Mouse (Mus musculus) intestine, embryonic 14.5 days (tissue): ENCODE measurements around the gene Tssk6. TPM values are rescaled to one million over a fixed set of nuclear protein-coding genes. Genes with fewer than 3 reads are reported as not detected.
"Not testable (repeated sequence)": the region's sequence is repeated elsewhere in the genome, so short reads cannot be mapped to it uniquely, and the experiment has no call there.

Experiments
- ATAC-seq: fragments of 200-750 bp; cut with Nextera tagmentation; replicated peaks from 2 replicates; pipeline ENCODE4 v1.8.0; 2017; ENCODE audit warnings: low read depth, moderate number of reproducible peaks, moderate TSS enrichment, moderate library complexity; ENCODE audit not compliant: low FRiP score, low TSS enrichment
- DNase-seq: peaks from one replicate; pipeline ENCODE4 v3.0.0-alpha.2; 2018; ENCODE audit warnings: low spot score
- H3K27ac ChIP-seq: fragments of 300-500 bp; sonication (generic); 2 replicates; pipeline ENCODE4 v1.5.1; 2014; ENCODE audit warnings: low read depth, mild to moderate bottlenecking, control low read depth
- H3K27me3 ChIP-seq: fragments of 300-500 bp; sonication (generic); replicated peaks from 2 replicates; pipeline ENCODE4 v1.6.1; 2014; ENCODE audit warnings: low read length, control low read depth; ENCODE audit not compliant: control insufficient read depth, insufficient read depth
- H3K36me3 ChIP-seq: fragments of 300-500 bp; sonication (generic); 2 replicates; pipeline ENCODE4 v1.6.1; 2014; ENCODE audit warnings: low read length, control low read depth; ENCODE audit not compliant: control insufficient read depth, insufficient read depth
- H3K4me1 ChIP-seq: fragments of 300-500 bp; sonication (generic); replicated peaks from 2 replicates; pipeline ENCODE4 v1.6.1; 2014; ENCODE audit warnings: low read length, control low read depth, mixed read lengths; ENCODE audit not compliant: control insufficient read depth, insufficient read depth
- H3K4me2 ChIP-seq: fragments of 300-500 bp; sonication (generic); 2 replicates; pipeline ENCODE4 v1.6.1; 2014; ENCODE audit warnings: low read length
- H3K4me3 ChIP-seq: fragments of 300-500 bp; sonication (generic); 2 replicates; pipeline ENCODE4 v1.5.1; 2014; ENCODE audit warnings: low read depth, low read length, control low read depth, mixed read lengths
- H3K9ac ChIP-seq: fragments of 300-500 bp; sonication (generic); 2 replicates; pipeline ENCODE4 v1.6.1; 2014; ENCODE audit warnings: mild to moderate bottlenecking, low read length
- H3K9me3 ChIP-seq: fragments of 300-500 bp; sonication (generic); 2 replicates; pipeline ENCODE4 v1.6.1; 2016; ENCODE audit warnings: low read length, control low read depth; ENCODE audit not compliant: control insufficient read depth
- WGBS: fragments of 180-500 bp; shearing (Covaris S2); extraction: QIAGEN DNeasy Blood & Tissue Kit; methylation state at CpG from one replicate; pipeline ENCODE4 v1.1.7; 2014; 5-methylcytosine and 5-hydroxymethylcytosine counted together
- polyA plus RNA-seq: library from polyadenylated mRNA; unstranded; fragments of >200 nt; fragmentation: Nextera tagmentation; extraction: Ambion mirVana; gene quantifications from 2 replicates; pipeline ENCODE4 v1.2.1, GENCODE M21; 2014

The Tssk6 gene
- polyA plus RNA-seq, 1 experiment from 2014 or later: 4.0 TPM

DNA sequence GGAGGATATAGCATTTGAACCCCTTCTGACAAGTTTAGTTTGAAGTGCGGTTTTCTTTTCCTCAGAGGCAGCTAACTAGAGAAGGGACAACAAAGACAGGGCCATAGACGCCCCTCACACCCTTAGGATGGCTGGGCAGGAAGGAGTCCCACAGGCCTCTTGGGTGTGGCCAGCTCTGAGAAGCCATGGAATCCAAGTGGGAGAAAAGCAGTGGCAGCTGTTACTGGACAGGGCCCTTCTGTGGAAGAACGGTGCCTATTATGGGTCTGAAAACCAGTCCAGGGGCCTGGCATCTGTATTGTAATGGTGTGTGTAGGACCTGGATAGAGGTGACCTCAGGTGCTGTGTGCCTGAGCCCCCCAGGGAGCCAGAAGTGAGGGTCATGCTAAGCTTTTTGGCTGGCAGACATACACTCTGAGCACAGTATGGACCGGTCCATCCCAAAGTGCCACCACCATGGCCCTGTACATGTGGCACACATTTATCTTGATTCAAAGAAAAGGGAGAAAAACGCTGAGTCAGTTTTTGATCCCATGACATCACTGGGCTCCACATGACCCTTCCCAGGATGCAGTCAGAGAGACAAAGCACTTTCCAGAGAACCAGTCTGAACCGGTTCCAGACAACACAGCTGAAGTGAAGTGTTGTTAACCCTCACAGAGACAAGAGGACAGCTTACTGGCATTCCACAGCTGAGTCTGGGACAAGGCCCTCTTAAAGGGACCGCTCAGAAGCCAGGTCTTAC is 34.2 kb downstream of the Tssk6 start:
- ATAC-seq (peak; percentile 77), DNase-seq (no peak)
- 59% methylated on average over 7 of the region's 7 CpGs for WGBS
- Histone ChIP-seq H3K4me3 (no peak overlapping the region), H3K27me3 (no peaks in the 10 kb centered on the region), H3K9ac (no peak overlapping the region), H3K4me2 (no peak overlapping the region), H3K9me3 (no peaks in the 10 kb centered on the region), H3K27ac (peak overlapping the region; percentile 57), H3K36me3 (peaks cover 18% of the 10 kb centered on the region), H3K4me1 (peaks cover 24% of the 10 kb centered on the region)

DNA sequence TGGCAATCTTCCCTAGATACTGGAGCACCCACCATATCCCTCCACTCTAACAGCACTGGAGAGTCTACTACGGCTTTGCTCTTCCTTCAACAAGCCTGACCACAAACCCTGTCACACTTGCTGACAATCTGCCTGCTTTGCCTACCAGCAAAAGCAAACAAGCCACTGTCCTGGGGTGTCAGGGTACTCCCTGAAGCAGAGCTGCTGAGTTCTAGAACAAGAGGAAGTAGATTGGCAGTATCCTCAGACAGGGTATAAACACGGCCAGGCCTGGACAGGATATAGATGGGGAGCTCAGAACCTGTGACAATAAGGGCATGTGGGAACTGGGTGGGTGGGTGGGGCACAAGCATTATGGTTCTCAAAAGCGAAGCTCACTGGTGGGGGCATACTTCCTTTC is 35.5 kb downstream of the Tssk6 start:
- H3K27ac ChIP-seq: no peak overlapping the region
- H3K4me2 ChIP-seq: no peak overlapping the region
- WGBS: 86% methylated on average over 3 of the region's 3 CpGs
- H3K36me3 ChIP-seq: peaks cover 18% of the 10 kb centered on the region
- no peak overlapping the region for H3K9ac ChIP-seq
- DNase-seq: no peak
- ATAC-seq: no peak
- H3K4me3 ChIP-seq: no peak overlapping the region
- no peaks in the 10 kb centered on the region for H3K27me3 ChIP-seq
- H3K4me1 ChIP-seq: peaks cover 24% of the 10 kb centered on the region
- no peaks in the 10 kb centered on the region for H3K9me3 ChIP-seq

DNA sequence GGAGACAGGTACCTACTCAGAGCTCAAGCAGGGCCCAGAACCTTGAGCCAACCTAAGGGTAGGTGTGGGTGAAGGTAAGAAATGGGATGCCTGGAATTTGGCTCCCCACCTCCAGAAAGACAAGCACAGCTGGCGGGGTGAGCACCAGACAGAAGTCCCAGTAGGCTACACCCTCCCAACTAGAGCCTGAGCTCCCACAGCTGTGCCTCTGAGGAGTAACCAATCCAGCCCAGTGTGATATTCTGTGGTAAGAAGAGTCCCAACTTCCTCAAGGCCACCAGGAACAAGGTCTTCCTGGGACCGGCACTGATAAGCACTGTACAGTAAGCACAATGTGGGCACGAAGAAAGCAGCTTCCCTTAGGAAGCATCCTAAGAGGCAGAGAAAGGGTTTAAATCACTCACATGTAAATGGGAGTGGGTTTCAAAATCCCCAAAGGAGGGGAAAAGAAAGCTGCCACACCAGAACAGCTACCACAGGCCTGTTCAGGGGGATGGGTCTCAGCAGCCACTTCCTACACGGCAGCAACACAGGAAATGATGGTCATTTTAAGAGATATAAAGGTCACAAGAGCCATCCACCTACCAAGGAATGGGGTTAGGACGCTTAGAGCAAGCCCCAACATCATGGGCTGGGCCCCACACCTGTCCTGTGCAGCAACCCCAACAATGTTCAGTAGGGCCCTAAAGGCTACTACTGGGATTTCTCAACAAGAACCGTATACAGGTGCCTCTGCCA is 36.4 kb downstream of the Tssk6 start:
- H3K4me1 ChIP-seq: peaks cover 24% of the 10 kb centered on the region
- ATAC-seq: no peak

DNA sequence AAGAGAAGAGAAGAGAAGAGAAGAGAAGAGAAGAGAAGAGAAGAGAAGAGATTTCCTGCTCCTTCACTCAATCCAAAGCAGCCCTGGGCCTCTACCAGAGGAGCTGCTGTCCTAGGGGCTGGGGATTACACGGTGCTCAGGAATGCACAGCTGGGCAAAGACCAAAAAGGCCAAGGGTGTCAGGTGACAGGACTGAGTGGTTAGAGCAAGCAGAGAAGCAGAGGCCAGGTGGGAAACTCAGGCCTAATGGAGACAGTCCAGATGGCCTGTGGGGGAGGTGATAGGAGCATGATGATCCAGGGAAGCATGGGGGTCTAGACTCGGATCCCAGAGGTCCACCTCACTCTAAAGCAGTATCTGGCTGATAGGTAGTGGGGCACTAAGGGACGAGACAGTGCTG is 37.6 kb downstream of the Tssk6 start:
- H3K36me3 ChIP-seq: peaks cover 6% of the 10 kb centered on the region
- H3K27ac ChIP-seq: no peak overlapping the region
- H3K9ac ChIP-seq: no peak overlapping the region
- no peak overlapping the region for H3K4me3 ChIP-seq
- no peaks in the 10 kb centered on the region for H3K9me3 ChIP-seq
- no peak for ATAC-seq
- 27% methylated on average over 3 of the region's 3 CpGs for WGBS
- no peak for DNase-seq
- no peak overlapping the region for H3K4me2 ChIP-seq
- H3K27me3 ChIP-seq: no peaks in the 10 kb centered on the region
- peaks cover 27% of the 10 kb centered on the region for H3K4me1 ChIP-seq

More for the DNA sequence above, 36.4 kb downstream of the Tssk6 start:
- 80% methylated on average over 6 of the region's 6 CpGs for WGBS
- no peak overlapping the region for H3K4me3 ChIP-seq
- H3K27me3 ChIP-seq: no peaks in the 10 kb centered on the region
- DNase-seq: no peak
- H3K36me3 ChIP-seq: peaks cover 18% of the 10 kb centered on the region
- no peaks in the 10 kb centered on the region for H3K9me3 ChIP-seq
- no peak overlapping the region for H3K27ac ChIP-seq
- no peak overlapping the region for H3K4me2 ChIP-seq
- no peak overlapping the region for H3K9ac ChIP-seq

DNA sequence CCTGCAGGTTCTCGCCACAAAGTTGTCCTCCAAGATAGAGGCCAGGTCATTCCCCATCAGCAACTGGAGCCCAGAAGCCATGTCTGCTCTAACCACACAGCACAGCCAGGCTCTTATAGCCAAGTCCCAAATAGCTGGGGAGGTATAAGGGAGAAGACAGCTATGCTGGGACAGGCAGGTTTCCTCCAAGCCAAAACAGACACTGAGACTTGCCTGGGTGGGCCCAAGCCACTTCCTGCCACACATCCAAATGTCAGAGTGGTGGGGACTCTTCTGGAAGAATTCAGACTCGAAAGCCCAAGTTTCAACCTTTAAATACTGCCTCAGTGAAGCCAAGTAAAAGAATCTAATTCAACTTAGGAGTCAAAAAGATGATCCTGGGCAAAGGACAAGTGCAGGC is 38.4 kb downstream of the Tssk6 start:
- Histone ChIP-seq H3K36me3 (0 out of 2 replicates have a peak, but pooled peaks cover 4% of the 10 kb centered on the region), H3K4me3 (no peak overlapping the region), H3K9me3 (no peaks in the 10 kb centered on the region), H3K4me1 (peaks cover 28% of the 10 kb centered on the region), H3K27ac (no peak overlapping the region), H3K4me2 (no peak overlapping the region), H3K9ac (no peak overlapping the region), H3K27me3 (no peaks in the 10 kb centered on the region)
- no peak for DNase-seq
- no peak for ATAC-seq
- WGBS: 82% methylated on average over 2 of the region's 2 CpGs

DNA sequence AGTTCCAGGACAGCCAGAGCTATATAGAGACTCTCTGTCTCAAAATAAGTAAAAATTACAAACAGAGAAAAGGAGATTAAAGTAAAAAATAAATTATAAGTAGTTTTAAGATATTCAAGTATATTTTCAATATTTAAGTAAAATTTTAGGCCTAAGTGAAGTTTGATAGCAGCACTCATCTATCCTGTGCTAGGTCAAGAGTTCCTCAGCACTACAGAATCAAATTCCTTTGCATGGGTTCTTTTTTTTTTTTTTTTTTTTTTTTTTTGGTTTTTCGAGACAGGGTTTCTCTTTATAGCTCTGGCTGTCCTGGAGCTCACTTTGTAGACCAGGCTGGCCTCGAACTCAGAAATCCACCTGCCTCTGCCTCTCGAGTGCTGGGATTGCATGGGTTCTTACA is 40.5 kb downstream of the Tssk6 start:
- not testable (repeated sequence) for H3K9ac ChIP-seq, DNase-seq, H3K4me2 ChIP-seq, H3K36me3 ChIP-seq, H3K27ac ChIP-seq, H3K9me3 ChIP-seq, H3K27me3 ChIP-seq, H3K4me3 ChIP-seq, ATAC-seq
- peaks cover 22% of the 10 kb centered on the region for H3K4me1 ChIP-seq
- WGBS: 92% methylated on average over 2 of the region's 3 CpGs

DNA sequence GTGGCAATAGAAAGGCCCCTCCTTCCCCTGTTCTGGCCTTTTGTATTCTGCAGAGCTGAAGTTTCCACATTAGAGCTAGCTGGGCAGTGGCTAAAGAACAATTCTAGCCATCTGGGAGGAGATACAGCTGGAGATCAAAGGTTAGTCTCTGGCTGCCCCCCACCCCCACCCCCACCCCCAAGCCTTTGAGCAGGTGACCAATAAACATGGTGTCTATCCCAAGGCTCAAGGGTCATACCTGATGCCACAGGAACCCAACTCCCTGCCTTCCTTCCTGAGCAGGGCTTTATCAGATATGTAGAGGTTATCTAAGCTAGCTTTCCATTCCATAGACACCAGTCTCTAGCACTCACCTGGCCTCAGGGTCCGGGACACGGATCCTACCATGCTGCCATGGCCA is 48.3 kb downstream of the Tssk6 start:
- Histone ChIP-seq H3K4me2 (no peak overlapping the region), H3K4me1 (no peaks in the 10 kb centered on the region), H3K36me3 (peaks cover 22% of the 10 kb centered on the region), H3K27ac (no peak overlapping the region), H3K27me3 (no peaks in the 10 kb centered on the region), H3K4me3 (no peak overlapping the region), H3K9me3 (no peaks in the 10 kb centered on the region), H3K9ac (no peak overlapping the region)
- whole genome bisulfite sequencing: 99% methylated on average over 2 of the region's 2 CpGs
- ATAC-seq: no peak
- DNase-seq: no peak
